Mouse (Mus musculus): ENCODE data around the gene Shld2.
"Not testable (repeated sequence)": the region's sequence is repeated elsewhere in the genome, so short reads cannot be mapped to it uniquely, and the experiment has no call there.

Shld2 gene

GRCm38 (mm10) chr14:34281736-34282269 is 28.5 kb downstream of the Shld2 start:
- DNase-seq (ENCODE audit: low read depth, low spot score), result no peak

GRCm38 (mm10) chr14:34280798-34281197 is 29.5 kb downstream of the Shld2 start:
- DNase-seq (ENCODE audit: low read depth, low spot score), result no peak

GRCm38 (mm10) chr14:34279726-34280125 is 30.6 kb downstream of the Shld2 start:
- DNase-seq (ENCODE audit: low read depth, low spot score), result no peak

- DNase-seq (ENCODE audit: low read depth, low spot score), result no peak
These were observed 35.1 kb downstream of the Shld2 start for GRCm38 (mm10) chr14:34275225-34275624.

- no peak for DNase-seq (ENCODE audit: low read depth, low spot score)
These were observed 36.2 kb downstream of the Shld2 start for GRCm38 (mm10) chr14:34274141-34274540.

- no peak for DNase-seq (ENCODE audit: low read depth, low spot score)
These were observed 37.0 kb downstream of the Shld2 start for GRCm38 (mm10) chr14:34273280-34273679.

- no peak for DNase-seq (ENCODE audit: low read depth, low spot score)
These were observed 42.2 kb downstream of the Shld2 start for GRCm38 (mm10) chr14:34268046-34268445.

- not testable (repeated sequence) for DNase-seq (ENCODE audit: low read depth, low spot score)
These were observed 51.8 kb downstream of the Shld2 start for GRCm38 (mm10) chr14:34258525-34258924.

GRCm38 (mm10) chr14:34253261-34253660 is 57.0 kb downstream of the Shld2 start:
- no peak for DNase-seq (ENCODE audit: low read depth, low spot score)

- DNase-seq (ENCODE audit: low read depth, low spot score), result no peak
These were observed 57.7 kb downstream of the Shld2 start for GRCm38 (mm10) chr14:34252470-34253145.

GRCm38 (mm10) chr14:34240676-34241075 is 69.6 kb downstream of the Shld2 start:
- no peak for DNase-seq (ENCODE audit: low read depth, low spot score)

- no peak for DNase-seq (ENCODE audit: low read depth, low spot score)
These were observed 70.0 kb downstream of the Shld2 start for GRCm38 (mm10) chr14:34240263-34240662.

- DNase-seq (ENCODE audit: low read depth, low spot score), result peak; percentile 59
These were observed 75.5 kb downstream of the Shld2 start for GRCm38 (mm10) chr14:34234630-34235380.

- no peak for DNase-seq (ENCODE audit: low read depth, low spot score)
These were observed 76.4 kb downstream of the Shld2 start for GRCm38 (mm10) chr14:34233846-34234245.

GRCm38 (mm10) chr14:34232866-34233680 is 77.2 kb downstream of the Shld2 start:
- DNase-seq (ENCODE audit: low read depth, low spot score), result no peak

GRCm38 (mm10) chr14:34232340-34232739 is 78.0 kb downstream of the Shld2 start:
- no peak for DNase-seq (ENCODE audit: low read depth, low spot score)

- no peak for DNase-seq (ENCODE audit: low read depth, low spot score)
These were observed 81.3 kb downstream of the Shld2 start for GRCm38 (mm10) chr14:34228830-34229506.

GRCm38 (mm10) chr14:34227981-34228380 is 82.3 kb downstream of the Shld2 start:
- DNase-seq (ENCODE audit: low read depth, low spot score), result no peak

- no peak for DNase-seq (ENCODE audit: low read depth, low spot score)
These were observed 83.7 kb downstream of the Shld2 start for GRCm38 (mm10) chr14:34226566-34226965.

GRCm38 (mm10) chr14:34225986-34226385 is 84.3 kb downstream of the Shld2 start:
- no peak for DNase-seq (ENCODE audit: low read depth, low spot score)

- DNase-seq (ENCODE audit: low read depth, low spot score), result no peak
These were observed 86.9 kb downstream of the Shld2 start for GRCm38 (mm10) chr14:34223362-34223898.

Measured in retina, adult 2 months (tissue).